Mouse (Mus musculus): ENCODE measurements around the gene Ppm1h. TPM values are rescaled to one million over a fixed set of nuclear protein-coding genes. Genes with fewer than 3 reads are reported as not detected.
"Not testable (repeated sequence)": the region's sequence is repeated elsewhere in the genome, so short reads cannot be mapped to it uniquely, and the experiment has no call there.

The Ppm1h gene
- polyA plus RNA-seq, 1 experiment from 2014 or later = 5.1 TPM

- Histone ChIP-seq H3K27me3 (replicated peaks; ENCODE audit: control insufficient read depth, insufficient read depth, low read length) (no peaks in the 10 kb centered on the region), H3K9me3 (ENCODE audit: control insufficient read depth, low read length) (peaks cover 9% of the 10 kb centered on the region; the same call in 1 of the 2 replicates), H3K4me3 (ENCODE audit: low read depth, low read length) (peak overlapping the region; percentile 16), H3K9ac (ENCODE audit: low read depth, low read length) (peak overlapping the region; percentile 59), H3K27ac (replicated peaks; ENCODE audit: low read depth, low read length) (0 out of 2 replicates have a peak overlapping the region, but pooled peaks have one; percentile 13), H3K4me2 (ENCODE audit: low read depth, low read length) (peak overlapping the region; percentile 47), H3K36me3 (ENCODE audit: control insufficient read depth, insufficient read depth, low read length) (no peaks in the 10 kb centered on the region), H3K4me1 (ENCODE audit: control insufficient read depth, insufficient read depth, low read length) (peaks cover 14% of the 10 kb centered on the region; the same call in 1 of the 2 replicates)
- WGBS = 5% methylated on average over 21 of the region's 21 CpGs
- ATAC-seq (ENCODE audit: low read depth) = 0 out of 2 replicates have a peak, but pooled peaks have one; percentile 28
- peak; percentile 56 for DNase-seq (ENCODE audit: low spot score)
These were observed 285.1 kb downstream of the Ppm1h start for GRCm38 (mm10) chr10:122963463-122964240.

GRCm38 (mm10) chr10:122964241-122964636, 285.7 kb downstream of the Ppm1h start:
- H3K9ac ChIP-seq (ENCODE audit: low read depth, low read length) = peak overlapping the region; percentile 59; the same call in 1 of the 2 replicates
- peaks cover 14% of the 10 kb centered on the region; the same call in 1 of the 2 replicates for H3K4me1 ChIP-seq (ENCODE audit: control insufficient read depth, insufficient read depth, low read length)
- 0 out of 2 replicates have a peak overlapping the region, but pooled peaks have one; percentile 13 for H3K27ac ChIP-seq (replicated peaks; ENCODE audit: low read depth, low read length)
- WGBS = 23% methylated on average over 4 of the region's 4 CpGs
- H3K27me3 ChIP-seq (replicated peaks; ENCODE audit: control insufficient read depth, insufficient read depth, low read length) = no peaks in the 10 kb centered on the region
- no peak overlapping the region for H3K4me3 ChIP-seq (ENCODE audit: low read depth, low read length)
- ATAC-seq (ENCODE audit: low read depth) (no peak), DNase-seq (ENCODE audit: low spot score) (no peak)
- peaks cover 9% of the 10 kb centered on the region; the same call in 1 of the 2 replicates for H3K9me3 ChIP-seq (ENCODE audit: control insufficient read depth, low read length)
- peak overlapping the region; percentile 47 for H3K4me2 ChIP-seq (ENCODE audit: low read depth, low read length)
- H3K36me3 ChIP-seq (ENCODE audit: control insufficient read depth, insufficient read depth, low read length) = no peaks in the 10 kb centered on the region

- not testable (repeated sequence) for ATAC-seq (ENCODE audit: low read depth); H3K27me3 ChIP-seq (replicated peaks; ENCODE audit: control insufficient read depth, insufficient read depth, low read length); H3K27ac ChIP-seq (replicated peaks; ENCODE audit: low read depth, low read length); H3K9ac ChIP-seq (ENCODE audit: low read depth, low read length); H3K9me3 ChIP-seq (ENCODE audit: control insufficient read depth, low read length); H3K4me2 ChIP-seq (ENCODE audit: low read depth, low read length); H3K4me3 ChIP-seq (ENCODE audit: low read depth, low read length); DNase-seq (ENCODE audit: low spot score); H3K36me3 ChIP-seq (ENCODE audit: control insufficient read depth, insufficient read depth, low read length)
- WGBS = 89% methylated on average over 4 of the region's 5 CpGs
- H3K4me1 ChIP-seq (ENCODE audit: control insufficient read depth, insufficient read depth, low read length) = peaks cover 14% of the 10 kb centered on the region; the same call in 1 of the 2 replicates
These were observed 287.1 kb downstream of the Ppm1h start for GRCm38 (mm10) chr10:122965650-122966049.

GRCm38 (mm10) chr10:122966421-122966820, 287.9 kb downstream of the Ppm1h start:
- Histone ChIP-seq H3K9ac (ENCODE audit: low read depth, low read length) (no peak overlapping the region), H3K4me1 (ENCODE audit: control insufficient read depth, insufficient read depth, low read length) (peaks cover 14% of the 10 kb centered on the region; the same call in 1 of the 2 replicates), H3K9me3 (ENCODE audit: control insufficient read depth, low read length) (no peaks in the 10 kb centered on the region), H3K4me2 (ENCODE audit: low read depth, low read length) (no peak overlapping the region), H3K27me3 (replicated peaks; ENCODE audit: control insufficient read depth, insufficient read depth, low read length) (no peaks in the 10 kb centered on the region), H3K4me3 (ENCODE audit: low read depth, low read length) (no peak overlapping the region), H3K27ac (replicated peaks; ENCODE audit: low read depth, low read length) (no peak overlapping the region), H3K36me3 (ENCODE audit: control insufficient read depth, insufficient read depth, low read length) (no peaks in the 10 kb centered on the region)
- ATAC-seq (ENCODE audit: low read depth) (no peak), DNase-seq (ENCODE audit: low spot score) (no peak)
- WGBS = 60% methylated on average over 7 of the region's 7 CpGs

GRCm38 (mm10) chr10:122970188-122970587, 291.6 kb downstream of the Ppm1h start:
- H3K36me3 ChIP-seq (ENCODE audit: control insufficient read depth, insufficient read depth, low read length) = no peaks in the 10 kb centered on the region
- WGBS = 89% methylated on average over 7 of the region's 7 CpGs
- DNase-seq (ENCODE audit: low spot score) (no peak), ATAC-seq (ENCODE audit: low read depth) (no peak)
- no peaks in the 10 kb centered on the region for H3K4me1 ChIP-seq (ENCODE audit: control insufficient read depth, insufficient read depth, low read length)
- H3K9ac ChIP-seq (ENCODE audit: low read depth, low read length) = no peak overlapping the region
- no peak overlapping the region for H3K27ac ChIP-seq (replicated peaks; ENCODE audit: low read depth, low read length)
- H3K4me3 ChIP-seq (ENCODE audit: low read depth, low read length) = no peak overlapping the region
- no peak overlapping the region for H3K4me2 ChIP-seq (ENCODE audit: low read depth, low read length)
- no peaks in the 10 kb centered on the region for H3K9me3 ChIP-seq (ENCODE audit: control insufficient read depth, low read length)
- H3K27me3 ChIP-seq (replicated peaks; ENCODE audit: control insufficient read depth, insufficient read depth, low read length) = no peaks in the 10 kb centered on the region

GRCm38 (mm10) chr10:122973241-122973640, 294.7 kb downstream of the Ppm1h start:
- no peak overlapping the region for H3K4me2 ChIP-seq (ENCODE audit: low read depth, low read length)
- H3K27ac ChIP-seq (replicated peaks; ENCODE audit: low read depth, low read length) = no peak overlapping the region
- H3K9ac ChIP-seq (ENCODE audit: low read depth, low read length) = no peak overlapping the region
- ATAC-seq (ENCODE audit: low read depth) (no peak), DNase-seq (ENCODE audit: low spot score) (no peak)
- no peaks in the 10 kb centered on the region for H3K4me1 ChIP-seq (ENCODE audit: control insufficient read depth, insufficient read depth, low read length)
- no peak overlapping the region for H3K4me3 ChIP-seq (ENCODE audit: low read depth, low read length)
- no peaks in the 10 kb centered on the region for H3K27me3 ChIP-seq (replicated peaks; ENCODE audit: control insufficient read depth, insufficient read depth, low read length)
- H3K36me3 ChIP-seq (ENCODE audit: control insufficient read depth, insufficient read depth, low read length) = no peaks in the 10 kb centered on the region
- H3K9me3 ChIP-seq (ENCODE audit: control insufficient read depth, low read length) = no peaks in the 10 kb centered on the region

GRCm38 (mm10) chr10:122976038-122976437, 297.5 kb downstream of the Ppm1h start:
- H3K27ac ChIP-seq (replicated peaks; ENCODE audit: low read depth, low read length) = 0 out of 2 replicates have a peak overlapping the region, but pooled peaks have one; percentile 6
- WGBS = 77% methylated on average over 9 of the region's 9 CpGs
- peaks cover 16% of the 10 kb centered on the region for H3K36me3 ChIP-seq (ENCODE audit: control insufficient read depth, insufficient read depth, low read length)
- H3K9me3 ChIP-seq (ENCODE audit: control insufficient read depth, low read length) = no peaks in the 10 kb centered on the region
- H3K9ac ChIP-seq (ENCODE audit: low read depth, low read length) = no peak overlapping the region
- no peak overlapping the region for H3K4me3 ChIP-seq (ENCODE audit: low read depth, low read length)
- ATAC-seq (ENCODE audit: low read depth) = no peak
- H3K4me1 ChIP-seq (ENCODE audit: control insufficient read depth, insufficient read depth, low read length) = no peaks in the 10 kb centered on the region
- no peaks in the 10 kb centered on the region for H3K27me3 ChIP-seq (replicated peaks; ENCODE audit: control insufficient read depth, insufficient read depth, low read length)
- no peak for DNase-seq (ENCODE audit: low spot score)
- no peak overlapping the region for H3K4me2 ChIP-seq (ENCODE audit: low read depth, low read length)

GRCm38 (mm10) chr10:122979356-122979755, 300.8 kb downstream of the Ppm1h start:
- no peak overlapping the region for H3K27ac ChIP-seq (replicated peaks; ENCODE audit: low read depth, low read length)
- H3K4me1 ChIP-seq (ENCODE audit: control insufficient read depth, insufficient read depth, low read length) = peaks cover 7% of the 10 kb centered on the region; the same call in 1 of the 2 replicates
- peaks cover 24% of the 10 kb centered on the region for H3K36me3 ChIP-seq (ENCODE audit: control insufficient read depth, insufficient read depth, low read length)
- H3K9ac ChIP-seq (ENCODE audit: low read depth, low read length) = no peak overlapping the region
- no peaks in the 10 kb centered on the region for H3K27me3 ChIP-seq (replicated peaks; ENCODE audit: control insufficient read depth, insufficient read depth, low read length)
- ATAC-seq (ENCODE audit: low read depth) (no peak), DNase-seq (ENCODE audit: low spot score) (no peak)
- H3K9me3 ChIP-seq (ENCODE audit: control insufficient read depth, low read length) = no peaks in the 10 kb centered on the region
- no peak overlapping the region for H3K4me2 ChIP-seq (ENCODE audit: low read depth, low read length)
- H3K4me3 ChIP-seq (ENCODE audit: low read depth, low read length) = no peak overlapping the region

All from embryonic facial prominence, embryonic 14.5 days (tissue).